Mouse (Mus musculus): ENCODE results near the gene Prr23a1.

GRCm38 (mm10) chr9:98816066-98816465, 26.2 kb upstream of the Prr23a1 start:
- TF ChIP-seq POLR2A (IDR thresholded peaks at IDR 0.05; ENCODE audit: control insufficient read depth, extremely low read depth, insufficient read depth, low read length, poor library complexity) (no peak), CTCF (IDR thresholded peaks at IDR 0.05; ENCODE audit: borderline replicate concordance, control insufficient read depth, extremely low read depth, insufficient read depth, low read length, poor library complexity) (no peak)

Data from thymus, adult 2 months (tissue).